Mouse (Mus musculus) kidney, adult 2 months (tissue): ENCODE measurements around the gene Lamtor2.

Experiments
- CTCF ChIP-seq: fragments of 200-500 bp; conservative IDR thresholded peaks from 2 replicates; pipeline ENCODE4 v1.5.1; 2011; ENCODE audit warnings: low read depth, mild to moderate bottlenecking, control low read depth, low read length, moderate library complexity, mixed read lengths; ENCODE audit not compliant: insufficient read depth, insufficient read length
- POLR2A ChIP-seq: fragments of 200-500 bp; IDR thresholded peaks from one replicate; pipeline ENCODE4 v1.6.1; 2011; ENCODE audit warnings: low read depth, low read length, control low read depth

- TF ChIP-seq CTCF, result no peak
- TF ChIP-seq POLR2A, result no peak
Observed at GRCm38 (mm10) chr3:88531348-88532298, 21.3 kb downstream of the Lamtor2 start.
